Mouse (Mus musculus) forelimb bud, embryonic 11.5 days (tissue): ENCODE measurements at regions not wholly inside any gene's neighbourhood (a gene's known extent, or its start where the extent isn't known, plus 50 kb on each side); places are given as distances from the start of the nearest gene placed in this dataset.

Source experiments
- DNase-seq: peaks from one replicate; pipeline ENCODE4 v3.0.0-alpha.2; 2012; ENCODE audit warnings: low read depth, low spot score

DNA sequence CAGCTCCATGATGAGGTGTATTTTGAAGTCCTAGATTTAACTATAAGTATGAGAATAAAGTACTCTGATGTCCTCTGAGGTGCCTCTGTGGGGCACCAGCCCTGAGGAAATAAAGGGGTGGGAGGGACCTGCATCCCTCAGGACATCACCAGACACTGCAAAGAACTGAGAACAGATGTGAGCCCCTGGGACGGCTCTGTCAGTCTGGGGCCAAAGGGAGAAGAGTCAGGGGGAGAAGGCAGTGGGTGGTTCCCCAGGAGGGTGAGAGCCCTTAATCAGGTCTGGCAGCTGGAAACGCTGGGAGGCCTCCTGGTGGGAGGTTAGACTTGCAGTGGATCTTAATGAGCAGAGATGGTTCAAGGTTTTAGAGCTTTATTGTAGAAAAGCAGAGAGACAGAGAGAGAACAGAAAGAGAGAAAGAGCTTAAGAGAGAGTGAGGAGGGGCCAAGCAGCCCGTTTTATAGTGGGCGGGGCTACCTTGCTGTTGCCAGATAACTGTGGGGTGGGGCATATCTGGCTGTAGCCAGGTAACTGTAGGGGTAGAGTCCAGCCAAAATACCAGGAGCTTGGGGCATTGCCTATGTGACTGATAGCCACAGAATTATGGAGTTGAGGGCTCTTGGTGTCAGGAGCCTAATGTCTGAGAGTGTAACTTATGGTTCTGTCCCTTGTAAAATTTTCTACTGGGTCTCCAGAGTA lies 97.3 kb upstream of the Tmtc4 start:
- no peak for DNase-seq

DNA sequence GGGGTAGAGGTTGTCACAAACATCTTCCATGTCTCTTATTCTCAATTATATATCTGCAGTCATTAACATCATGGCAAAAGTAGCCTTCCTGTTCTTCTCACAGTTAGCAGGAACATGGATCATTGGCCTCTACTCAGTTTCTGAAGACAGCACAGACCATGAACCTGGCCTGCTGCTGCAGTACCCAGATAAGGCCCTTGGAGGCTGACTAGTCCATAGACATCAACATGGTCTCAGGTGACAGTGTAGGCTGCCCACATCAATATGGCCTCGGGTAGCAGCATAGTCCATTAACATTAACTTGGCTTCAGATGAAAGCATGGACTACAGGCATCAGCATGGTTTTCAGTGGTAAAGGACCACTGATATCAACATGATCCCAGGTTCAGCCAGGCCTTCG lies 95.9 kb upstream of the Tmtc4 start:
- DNase-seq: no peak

DNA sequence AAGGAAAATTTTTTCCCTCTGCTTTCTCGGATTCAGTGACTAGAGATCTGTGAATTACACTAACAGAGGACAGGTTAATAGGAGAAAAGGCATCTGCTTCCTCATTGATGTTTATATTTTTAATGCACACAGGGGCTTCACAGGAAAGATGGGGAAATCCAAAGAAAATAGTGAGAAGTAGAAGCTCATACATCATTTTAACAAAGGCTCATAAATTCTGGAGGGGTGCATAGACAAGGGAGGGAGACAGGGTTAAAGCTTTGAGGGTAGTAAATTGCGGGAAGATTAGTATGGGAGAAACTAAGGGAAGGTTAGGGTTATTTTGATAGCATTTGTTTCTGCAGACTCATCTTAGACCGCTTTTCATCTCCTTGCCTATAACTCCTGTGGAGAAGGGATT lies 95.0 kb upstream of the Tmtc4 start:
- DNase-seq: no peak

DNA sequence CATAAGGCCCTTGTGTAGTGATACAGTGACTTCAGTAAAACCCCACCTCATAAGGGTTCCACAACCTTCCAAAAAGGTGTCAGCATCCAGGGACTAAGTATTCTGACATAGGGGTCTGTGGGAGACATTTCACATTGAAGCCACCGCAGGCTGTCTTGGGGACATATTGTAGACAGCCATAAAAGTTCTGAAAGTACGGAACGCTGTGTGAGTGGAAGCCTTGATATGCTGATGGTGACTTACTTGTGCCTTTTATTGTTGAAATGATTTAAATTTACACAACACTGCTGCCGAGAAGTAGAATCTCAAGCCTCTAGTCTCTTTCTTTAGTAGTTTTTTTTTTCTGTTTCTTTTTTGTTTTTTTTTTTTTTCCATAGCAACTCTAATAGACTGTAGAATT lies 82.5 kb upstream of the Tmtc4 start:
- no peak for DNase-seq

DNA sequence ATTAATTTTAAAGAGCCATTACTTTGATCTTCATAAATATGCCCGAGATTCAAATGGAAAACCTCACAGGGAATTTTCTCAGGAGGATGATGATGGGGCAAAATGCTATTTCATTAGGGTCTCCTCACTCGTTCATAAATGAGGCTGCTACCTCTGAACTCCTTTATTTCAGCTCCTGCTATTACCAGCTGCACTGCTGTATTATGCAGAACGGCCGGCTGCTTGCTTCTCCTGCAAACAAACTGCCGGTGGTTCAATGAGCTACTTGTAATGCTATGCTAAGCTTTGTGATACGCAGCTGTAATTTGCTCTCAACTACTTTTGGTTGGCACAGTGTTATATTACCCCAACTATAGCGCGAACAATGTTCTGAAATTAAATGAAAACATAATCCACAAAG lies 81.7 kb upstream of the Tmtc4 start:
- no peak for DNase-seq

DNA sequence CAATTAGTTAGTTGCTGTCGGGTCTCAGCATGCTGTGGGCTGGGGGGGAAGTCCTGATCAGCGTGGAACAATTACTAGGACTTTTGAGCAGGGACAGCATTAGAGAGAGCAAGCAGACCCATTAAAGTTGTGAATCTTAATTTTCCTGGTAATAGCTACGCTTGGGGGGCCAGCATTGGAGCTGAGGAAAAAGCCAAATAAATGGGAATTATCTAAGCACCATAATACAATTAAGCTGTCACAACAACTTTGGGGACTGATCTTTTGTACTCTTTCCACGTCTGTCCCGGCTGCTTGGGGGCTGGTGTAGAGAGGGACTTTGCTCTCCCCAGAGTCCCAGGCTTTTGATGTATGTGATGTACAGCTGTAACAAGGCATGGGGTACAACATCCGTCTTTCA lies 81.3 kb upstream of the Tmtc4 start:
- no peak for DNase-seq

DNA sequence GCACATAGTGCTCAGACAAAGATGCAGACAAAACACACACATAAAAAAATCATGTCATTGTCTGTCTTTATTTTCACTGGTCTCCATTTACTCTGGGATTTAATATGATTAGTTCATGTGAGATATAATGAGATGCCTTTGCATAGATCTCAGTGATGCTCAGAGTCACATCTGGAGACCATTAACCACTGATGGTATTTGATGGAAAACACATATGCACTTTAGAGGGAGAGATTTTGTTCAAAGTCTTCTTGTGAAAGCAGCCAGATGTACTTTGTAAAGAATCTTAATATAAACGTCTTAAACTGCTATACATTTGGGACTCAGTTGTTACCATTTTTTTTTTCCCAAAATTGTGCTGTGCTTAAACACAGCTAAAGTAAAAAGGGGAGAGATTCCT lies 79.1 kb upstream of the Tmtc4 start:
- peak; percentile 20 for DNase-seq

DNA sequence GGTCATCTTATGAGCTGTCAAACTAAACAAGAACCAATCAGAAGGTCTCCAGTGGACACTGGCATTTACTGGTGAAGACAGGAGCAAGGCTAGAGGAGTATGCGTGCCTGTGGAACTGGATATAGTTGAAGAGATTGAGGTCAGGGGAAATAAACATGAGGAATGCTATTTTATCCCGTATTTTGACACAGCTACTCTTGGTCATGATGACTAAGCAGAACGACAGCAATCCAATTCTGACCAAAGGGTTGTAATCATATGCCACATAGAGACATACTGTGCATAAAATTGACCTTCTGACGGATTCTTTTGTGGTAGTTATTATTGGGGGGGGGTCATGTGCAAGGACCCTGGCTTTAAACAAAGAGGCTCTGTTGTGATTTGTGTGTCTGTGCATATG lies 73.1 kb upstream of the Tmtc4 start:
- DNase-seq: no peak

DNA sequence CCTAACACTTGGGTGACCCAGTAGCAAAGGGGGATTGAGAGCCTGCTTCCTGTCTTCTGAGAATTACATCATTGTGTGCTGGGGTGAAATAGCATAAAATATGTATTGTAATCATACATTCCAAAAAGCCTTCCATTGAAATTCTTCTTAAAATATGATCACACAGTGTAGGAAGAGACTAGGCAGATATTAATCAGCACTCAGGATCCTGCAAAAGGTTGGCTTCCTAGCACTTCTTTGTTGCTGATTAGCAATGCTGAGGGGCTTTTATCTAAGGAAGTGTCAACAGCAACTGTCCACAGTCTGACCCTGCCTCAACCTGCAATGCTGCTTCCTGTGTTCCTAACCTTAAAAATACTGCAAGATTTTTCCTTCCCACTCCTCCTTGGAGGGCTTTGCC lies 64.6 kb upstream of the Tmtc4 start:
- no peak for DNase-seq

DNA sequence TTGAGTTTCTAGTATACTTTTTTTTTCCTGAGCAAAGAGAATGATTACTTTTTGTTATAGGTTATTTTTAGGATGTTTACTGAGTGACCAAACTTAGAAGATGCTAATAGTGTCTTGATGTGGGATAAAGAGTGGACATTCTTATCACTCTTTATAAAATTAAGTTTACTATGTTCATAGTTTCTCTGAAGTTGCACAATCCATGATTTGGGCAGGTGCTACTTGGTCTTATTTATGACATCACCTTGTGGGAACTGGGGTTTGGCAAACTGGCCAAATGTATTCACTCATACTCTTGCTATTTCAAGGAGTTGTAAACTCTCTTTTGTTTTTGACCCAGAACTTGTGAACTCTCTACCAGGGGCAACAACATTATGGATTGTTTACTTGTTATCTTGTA lies 56.2 kb upstream of the Tmtc4 start:
- no peak for DNase-seq

DNA sequence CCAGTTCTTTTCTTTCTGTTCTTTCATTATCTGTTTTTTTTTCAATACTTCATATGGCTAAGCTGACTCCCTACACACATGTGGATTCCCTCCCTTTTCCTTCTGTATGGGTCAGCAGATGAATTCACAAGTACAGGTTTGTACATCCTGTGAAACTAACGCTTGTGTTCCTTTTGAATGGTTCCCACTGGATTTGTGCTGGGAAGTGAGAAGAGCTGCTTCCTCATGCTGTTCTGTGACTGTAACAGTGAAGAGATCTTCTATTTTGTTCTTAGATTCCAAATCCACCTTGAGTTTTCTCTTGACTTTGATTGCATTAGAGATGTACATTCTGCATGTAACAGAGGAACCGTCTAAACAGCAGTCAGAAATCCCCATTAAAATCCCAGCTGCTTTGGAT lies 53.6 kb upstream of the Tmtc4 start:
- no peak for DNase-seq
